Mouse (Mus musculus) testis, postnatal 14 days (tissue): ENCODE results near the gene N4bp1.

ENCODE experiments used
- DNase-seq: peaks from one replicate; pipeline ENCODE4 v3.0.0; 2021; ENCODE audit warnings: low spot score

The N4bp1 gene

DNA sequence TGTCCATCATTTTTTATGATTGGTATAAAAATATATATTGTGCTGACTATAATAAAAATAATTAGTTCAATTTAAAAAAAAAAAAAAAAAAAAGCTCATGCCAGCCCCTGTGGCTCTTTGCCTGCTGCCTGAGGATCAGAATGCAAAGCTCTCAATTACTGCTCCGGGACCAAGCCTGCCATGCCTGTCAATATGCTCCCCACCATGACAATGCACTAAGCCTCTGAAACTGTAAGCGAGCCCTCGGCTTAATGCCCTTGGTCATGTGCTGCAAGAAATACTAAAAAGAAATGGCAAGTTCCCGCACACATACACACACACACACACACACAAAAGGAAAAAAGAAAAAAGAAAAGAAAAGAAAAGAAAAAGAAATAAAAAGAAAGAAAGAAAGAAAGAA, 60.3 kb downstream of the N4bp1 start:
- no peak for DNase-seq

GRCm38 (mm10) chr8:86820756-86821201, 64.3 kb downstream of the N4bp1 start:
- DNase-seq: no peak

- no peak for DNase-seq
Measured at GRCm38 (mm10) chr8:86820186-86820755, 64.8 kb downstream of the N4bp1 start.

DNA sequence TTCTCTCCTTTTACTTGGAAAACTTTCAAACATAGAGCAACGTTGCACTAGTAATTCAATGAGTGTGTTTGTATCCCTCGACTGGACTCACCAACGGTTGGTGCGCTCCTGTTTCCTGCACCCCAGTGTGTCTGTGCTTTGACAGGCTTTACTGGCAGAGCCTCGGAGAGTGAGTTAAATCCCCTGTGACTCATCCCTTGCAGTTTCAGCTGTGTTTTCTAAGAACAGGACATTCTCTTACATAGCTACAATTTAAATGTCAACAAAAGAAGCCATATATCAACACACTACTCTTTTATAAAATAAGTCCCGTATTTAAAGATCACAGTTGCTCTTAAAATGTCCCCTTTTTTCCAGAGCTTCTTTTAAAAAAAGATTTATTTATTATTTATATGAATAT, 65.6 kb downstream of the N4bp1 start:
- no peak for DNase-seq

DNA sequence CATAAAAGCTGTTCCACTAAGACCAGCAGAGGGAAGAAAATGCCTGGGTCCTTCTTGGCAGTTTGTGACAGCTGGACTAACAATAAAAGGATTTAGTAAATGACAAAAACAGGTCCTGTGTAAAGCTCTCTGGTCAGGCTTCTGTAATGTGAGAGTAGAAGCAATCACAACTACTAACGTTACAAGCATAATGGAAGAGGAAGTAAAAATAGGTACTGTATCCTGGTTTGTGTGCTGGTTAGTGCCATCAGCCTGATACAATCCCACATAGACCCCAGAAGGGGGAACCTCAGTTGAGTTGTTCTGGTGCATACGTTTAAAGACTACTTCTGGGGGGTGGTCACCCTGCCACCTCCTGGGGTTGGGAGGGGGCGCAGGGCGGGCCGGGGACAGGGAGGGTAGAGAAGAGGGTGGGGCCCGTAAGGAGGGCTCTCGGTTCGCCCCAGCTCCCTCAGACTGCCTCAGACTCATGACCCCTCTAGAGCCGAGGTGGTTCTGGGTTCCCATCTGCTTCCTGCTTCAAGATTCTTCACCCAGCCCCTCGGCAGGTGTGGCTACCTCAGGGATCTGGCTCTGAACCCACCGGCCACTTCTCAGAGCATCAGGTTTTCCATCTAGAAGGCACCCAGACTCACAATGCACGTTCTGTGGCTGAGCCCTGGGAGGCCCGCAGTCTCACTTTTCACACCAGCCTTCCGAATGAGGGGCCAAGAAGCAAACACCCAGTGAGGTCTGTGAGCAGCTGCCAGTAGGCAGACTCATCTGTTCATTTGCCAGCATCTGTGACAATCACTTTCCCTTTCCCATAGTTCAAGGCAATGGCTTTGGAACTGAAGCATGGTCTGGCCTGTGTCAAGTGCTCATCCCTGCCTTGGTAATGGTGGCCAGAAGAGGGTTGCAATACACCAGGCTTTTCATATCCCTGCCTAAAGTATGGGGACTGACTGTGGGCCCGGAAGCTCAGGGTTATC, 75.8 kb downstream of the N4bp1 start:
- DNase-seq: no peak

DNA sequence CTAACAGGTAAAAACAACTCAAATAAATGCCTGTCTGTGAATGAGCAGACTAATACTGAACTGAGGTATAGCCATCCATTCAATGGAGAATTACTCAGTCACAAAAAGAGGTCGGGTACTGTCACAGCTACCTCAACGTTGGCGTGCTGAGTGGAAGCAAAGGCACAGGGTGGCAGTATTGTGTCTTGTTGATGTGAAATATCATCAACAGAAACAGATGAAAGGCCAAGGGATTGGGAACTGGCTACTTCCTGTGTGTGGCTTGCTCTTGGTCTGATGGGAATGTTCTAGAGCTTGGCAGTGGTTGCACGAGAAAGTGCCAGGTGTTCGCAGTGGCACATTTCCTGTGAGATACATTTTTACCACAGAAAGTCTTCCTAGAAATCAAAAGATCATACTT, 76.8 kb downstream of the N4bp1 start:
- DNase-seq: no peak

GRCm38 (mm10) chr8:86801988-86802387, 83.1 kb downstream of the N4bp1 start:
- no peak for DNase-seq

DNA sequence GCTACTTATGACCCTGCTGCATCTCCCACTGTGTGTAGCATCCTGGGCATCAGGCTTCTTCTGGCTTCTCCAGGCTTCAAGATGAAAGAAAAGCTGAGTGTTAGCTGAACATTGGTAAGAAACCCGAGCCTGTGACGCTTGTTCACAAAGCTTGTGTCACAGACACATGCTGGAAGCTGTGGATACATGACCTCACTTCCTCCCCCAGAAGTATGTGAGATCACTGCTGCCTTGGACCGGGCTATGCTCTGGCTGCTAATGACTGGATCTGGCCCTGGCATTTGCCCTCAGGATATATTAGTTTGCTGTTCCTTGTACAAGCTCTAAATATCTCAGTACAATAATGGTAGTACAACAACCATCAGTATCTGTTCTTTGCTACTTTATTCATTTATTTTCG, 84.1 kb downstream of the N4bp1 start:
- no peak for DNase-seq

DNA sequence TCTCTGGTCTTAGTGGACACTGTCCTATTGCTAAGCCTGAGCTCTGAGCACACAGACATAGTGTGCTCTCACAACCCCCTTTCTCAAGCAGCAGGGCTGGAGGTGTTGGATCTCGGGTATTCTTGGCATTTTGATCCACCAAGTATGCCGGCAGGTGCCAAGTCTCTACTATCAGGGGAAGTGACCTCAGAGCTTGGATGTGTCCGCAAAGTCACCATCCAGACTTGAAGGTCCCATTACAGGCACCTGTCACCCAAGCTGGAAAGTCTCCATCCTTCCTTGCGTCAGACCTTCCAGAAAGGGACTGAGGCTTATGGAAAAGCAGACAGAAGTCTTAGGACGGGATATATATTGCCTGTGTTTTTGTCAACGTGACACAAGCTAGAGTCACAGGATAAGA, 86.9 kb downstream of the N4bp1 start:
- DNase-seq: no peak

DNA sequence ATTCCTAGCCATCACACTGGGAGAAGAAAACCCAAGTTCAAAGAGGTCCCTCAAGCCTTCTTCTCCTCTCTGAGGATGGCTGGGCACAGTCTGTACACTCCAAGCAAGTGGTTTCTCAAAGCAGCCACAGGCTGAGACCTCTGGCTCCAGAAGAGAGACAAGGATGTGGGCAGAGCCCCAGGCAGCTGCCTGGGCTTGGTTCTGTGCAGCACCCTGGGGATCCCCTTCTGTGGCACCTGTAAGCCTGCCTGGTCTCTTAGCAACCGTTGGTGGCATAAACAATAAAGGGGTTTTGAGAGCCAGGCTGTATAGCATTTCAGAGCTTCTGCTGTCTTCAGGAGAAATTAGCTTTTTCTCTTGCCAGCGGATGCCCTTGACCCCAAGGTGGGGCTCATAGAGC, 87.4 kb downstream of the N4bp1 start:
- DNase-seq: no peak

DNA sequence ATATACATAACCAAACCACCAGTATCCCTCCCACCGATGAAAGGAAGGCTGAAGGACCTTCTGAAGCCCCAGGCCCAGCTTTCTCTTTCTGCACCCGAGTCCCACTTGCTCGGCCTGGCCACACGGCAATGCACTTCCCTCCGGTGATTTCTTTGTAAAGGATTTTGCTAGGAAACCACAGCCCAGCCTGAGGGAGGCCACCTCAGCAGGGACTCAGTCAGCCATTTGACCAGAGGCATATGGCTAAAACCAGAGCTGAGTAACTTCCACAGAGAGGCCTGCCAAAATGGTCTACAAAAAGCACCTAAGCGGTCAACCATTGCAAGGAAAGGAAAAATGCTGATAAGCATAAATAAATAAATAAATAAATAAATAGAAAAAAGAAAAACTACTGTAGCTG, 90.3 kb downstream of the N4bp1 start:
- DNase-seq: no peak

GRCm38 (mm10) chr8:86791542-86791941, 93.5 kb downstream of the N4bp1 start:
- no peak for DNase-seq

DNA sequence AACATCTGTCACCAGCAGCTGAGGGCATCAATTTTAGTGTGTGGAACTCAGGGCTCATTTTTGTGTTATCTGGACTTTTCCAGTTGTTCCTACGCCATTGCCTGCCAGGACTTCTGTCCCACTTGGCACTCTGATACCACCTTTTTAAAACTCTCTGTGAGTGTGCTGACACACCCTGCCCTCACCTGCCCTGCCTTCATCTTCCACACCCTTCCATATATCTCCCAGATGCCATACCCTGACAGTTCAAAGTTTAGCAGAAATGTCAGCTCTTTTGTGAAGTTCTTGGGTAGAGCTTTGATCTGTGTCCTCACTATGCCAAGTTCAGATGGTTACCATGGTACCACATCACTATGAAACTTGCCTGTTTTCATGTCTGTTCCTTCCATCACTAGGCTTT, 95.5 kb downstream of the N4bp1 start:
- no peak for DNase-seq

- no peak for DNase-seq
Measured at GRCm38 (mm10) chr8:86787891-86788420, 97.1 kb downstream of the N4bp1 start.

DNA sequence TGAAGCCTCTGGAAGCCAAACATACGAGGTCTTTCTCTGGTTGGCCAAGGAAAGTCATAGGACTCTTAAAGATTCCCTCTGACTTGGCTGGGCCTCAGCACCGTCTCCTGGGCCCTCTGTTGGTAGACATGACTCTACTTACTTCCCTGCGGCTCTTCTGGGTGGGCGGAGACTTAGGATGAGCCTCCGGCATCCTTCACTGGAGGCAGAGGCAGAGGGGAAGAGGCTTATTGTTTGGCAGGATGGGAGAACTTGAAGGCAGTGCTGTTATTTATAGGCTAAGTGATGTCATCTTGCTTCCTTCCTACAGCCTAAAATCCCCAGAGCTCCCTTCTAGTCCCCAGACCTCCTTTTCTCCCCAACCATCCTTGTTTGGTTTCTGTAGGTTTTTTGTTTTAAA, 98.6 kb downstream of the N4bp1 start:
- DNase-seq: no peak

DNA sequence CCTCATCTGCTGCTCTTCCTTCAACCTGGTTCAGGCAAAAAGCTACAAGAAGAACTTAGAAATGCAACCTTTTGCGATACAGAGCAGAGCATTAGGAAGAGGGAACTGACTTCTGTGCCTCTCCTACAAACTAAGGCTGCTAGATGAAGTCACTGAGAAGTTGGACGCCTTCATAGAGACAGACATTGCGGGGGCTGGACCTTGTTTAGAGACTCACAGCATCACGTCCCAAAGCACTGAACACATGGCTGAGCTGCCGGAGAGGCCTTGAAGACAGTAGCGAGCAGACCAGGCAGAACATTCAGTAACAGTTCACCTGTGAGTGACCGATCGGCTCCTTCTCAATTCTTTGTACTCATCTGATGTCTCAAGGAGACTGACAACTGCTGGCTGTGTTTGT, 104.0 kb downstream of the N4bp1 start:
- DNase-seq: no peak

DNA sequence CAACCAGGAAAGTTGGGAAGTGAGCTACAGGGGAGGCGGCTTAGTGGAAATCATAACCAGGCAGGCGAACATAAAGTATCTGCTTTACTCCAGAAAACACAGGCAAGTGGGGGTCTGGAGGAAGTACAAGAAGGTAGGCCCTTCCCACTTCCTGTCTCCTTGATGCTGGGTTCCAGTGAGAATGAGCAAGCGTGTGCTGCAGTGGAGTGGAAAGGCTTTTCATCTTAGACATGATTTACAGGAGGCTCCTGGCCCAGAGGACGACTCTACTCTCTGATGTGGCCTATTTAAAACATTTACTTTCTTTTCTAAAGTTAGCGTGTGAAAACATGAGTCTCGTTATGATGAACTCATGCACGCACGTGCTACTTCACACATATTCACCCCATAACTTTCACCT, 105.9 kb downstream of the N4bp1 start:
- DNase-seq: no peak

DNA sequence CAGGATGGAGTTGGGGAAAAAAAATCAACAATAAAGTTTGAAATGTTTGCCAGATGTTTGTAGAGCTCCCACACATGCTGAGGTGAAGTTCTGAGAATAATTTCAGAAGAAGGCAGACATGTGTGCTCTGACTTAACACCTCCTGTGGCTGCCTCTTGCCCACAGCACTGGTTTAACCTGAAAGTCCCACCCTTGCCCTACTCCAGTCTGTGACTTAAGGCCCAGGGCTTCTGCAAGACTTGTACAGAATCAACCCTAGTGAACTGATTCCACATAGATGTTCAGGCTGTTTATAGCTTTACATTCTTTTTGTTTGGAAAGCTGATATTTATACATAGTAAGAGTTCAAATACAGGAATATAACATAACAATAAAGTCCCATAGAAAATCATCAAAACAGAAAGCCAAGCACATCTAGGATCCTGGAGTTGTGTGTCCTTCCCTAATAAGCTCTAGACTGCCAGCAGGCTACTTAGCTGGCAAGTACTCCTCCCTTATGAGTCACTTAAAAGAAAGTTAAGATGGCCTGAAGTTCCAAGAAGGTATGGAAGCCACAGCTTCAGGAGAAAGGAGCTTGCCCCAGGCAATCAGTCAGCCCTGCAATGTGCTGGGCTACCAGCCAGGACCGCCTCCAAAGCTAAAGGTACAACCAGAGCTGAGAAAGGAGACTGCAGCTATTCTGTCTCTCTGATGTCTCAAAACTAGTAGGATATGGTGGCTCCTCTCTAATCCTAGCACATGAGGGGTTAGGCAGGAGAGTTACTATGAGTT, 114.9 kb downstream of the N4bp1 start:
- no peak for DNase-seq

DNA sequence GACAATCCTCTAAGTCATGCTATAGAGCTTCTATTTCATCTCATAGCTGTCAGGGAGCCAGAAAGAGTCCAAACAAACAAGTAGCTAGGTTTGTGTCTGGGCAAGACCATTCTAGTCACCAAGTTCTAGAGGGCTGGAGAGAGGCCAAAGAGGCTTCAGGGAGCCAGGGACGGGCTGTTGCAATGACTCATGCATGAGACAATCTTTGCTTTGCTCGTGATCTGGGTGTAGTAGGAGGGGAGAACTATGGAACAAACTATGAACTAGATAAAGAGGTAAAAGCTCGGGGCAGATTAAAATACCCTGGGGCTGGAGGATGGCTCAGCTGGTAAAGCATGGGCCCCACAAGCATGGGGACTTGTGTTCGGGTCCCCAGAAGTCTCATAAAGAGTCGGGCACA, 116.6 kb downstream of the N4bp1 start:
- DNase-seq: peak; percentile 33

- no peak for DNase-seq
Measured at GRCm38 (mm10) chr8:86766548-86767211, 118.4 kb downstream of the N4bp1 start.

DNA sequence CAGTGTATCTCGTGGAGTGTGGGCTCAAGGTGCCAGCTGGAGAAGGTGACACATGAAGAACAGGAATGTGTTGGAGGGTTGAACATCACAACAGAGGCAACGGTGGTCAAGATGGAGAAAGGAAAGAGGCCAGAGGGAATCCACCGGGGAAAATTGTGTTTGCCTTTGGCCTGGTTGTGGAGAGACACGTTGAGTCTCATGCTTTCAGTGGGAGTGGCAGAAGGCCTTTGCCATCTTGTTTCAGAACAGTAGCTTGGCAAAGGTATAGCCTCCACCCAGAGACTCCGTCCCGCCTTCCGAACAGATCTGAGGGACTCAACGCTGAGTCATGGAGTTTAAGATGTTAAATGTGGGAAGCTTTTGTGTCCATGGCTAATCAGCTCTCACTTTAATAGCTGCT, 119.4 kb downstream of the N4bp1 start:
- no peak for DNase-seq

GRCm38 (mm10) chr8:86765155-86765554, 119.9 kb downstream of the N4bp1 start:
- no peak for DNase-seq
